Mouse (Mus musculus) MEL (cell line): Measurements from ENCODE around the gene Aplp1. TPM values are rescaled to one million over a fixed set of nuclear protein-coding genes. Genes with fewer than 3 reads are reported as not detected.

ENCODE experiments used
- DNase-seq: peaks from one replicate; pipeline ENCODE4 v3.0.0; 2011; ENCODE audit warnings: low read depth, low spot score
- H3K27ac ChIP-seq: 2 replicates; pipeline ENCODE4 v1.5.1; 2012; ENCODE audit warnings: low read depth, mild to moderate bottlenecking, control low read depth, low read length, moderate library complexity; ENCODE audit not compliant: control insufficient read depth
- H3K27me3 ChIP-seq, 2 experiments: fragments of 150-350 bp in 1 of 2; sonication (generic) in 1 of 2; 2 replicates each; pipeline ENCODE4 v1.6.1; 2012; ENCODE audit warnings: low read length in 2 of 2, mild to moderate bottlenecking in 2 of 2, improper control_type of control experiment in 1 of 2, moderate library complexity in 1 of 2; ENCODE audit not compliant: insufficient read depth in 2 of 2, control insufficient read depth in 1 of 2
- H3K36me3 ChIP-seq, 2 experiments: 2 replicates each; pipeline ENCODE4 v1.6.1; 2012 to 2014; ENCODE audit warnings: low read length in 2 of 2, improper control_type of control experiment in 1 of 2, inconsistent platforms in 1 of 2, mild to moderate bottlenecking in 1 of 2; ENCODE audit not compliant: insufficient read depth in 2 of 2, control insufficient read depth in 1 of 2
- H3K4me1 ChIP-seq, 2 experiments: fragments of 150-350 bp in 1 of 2; sonication (generic) in 1 of 2; 2 replicates each; pipeline ENCODE4 v1.6.1; 2012; ENCODE audit warnings: low read length in 2 of 2, improper control_type of control experiment in 1 of 2, mild to moderate bottlenecking in 1 of 2; ENCODE audit not compliant: insufficient read depth in 2 of 2, control insufficient read depth in 1 of 2
- H3K4me3 ChIP-seq, 2 experiments: fragments of 150-350 bp in 1 of 2; sonication (generic) in 1 of 2; 2 replicates each; pipeline ENCODE4 v1.5.1; 2012; ENCODE audit warnings: low read depth in 2 of 2, low read length in 2 of 2, mild to moderate bottlenecking in 2 of 2, moderate library complexity in 2 of 2, control low read depth in 1 of 2, improper control_type of control experiment in 1 of 2; ENCODE audit not compliant: control insufficient read depth in 1 of 2, insufficient read depth in 1 of 2
- H3K79me2 ChIP-seq: 2 replicates; pipeline ENCODE4 v1.6.1; 2012; ENCODE audit warnings: mild to moderate bottlenecking, low read length, moderate library complexity; ENCODE audit not compliant: control insufficient read depth, poor library complexity, insufficient read depth
- H3K9ac ChIP-seq: 2 replicates; pipeline ENCODE4 v1.6.1; 2012; ENCODE audit warnings: low read depth, mild to moderate bottlenecking, control low read depth, low read length, moderate library complexity; ENCODE audit not compliant: control insufficient read depth, poor library complexity, severe bottlenecking
- H3K9me3 ChIP-seq: fragments of 150-350 bp; sonication (generic); replicated peaks from 2 replicates; pipeline ENCODE4 v1.6.1; 2012; ENCODE audit warnings: mild to moderate bottlenecking, low read length, improper control_type of control experiment, moderate library complexity; ENCODE audit not compliant: insufficient read depth
- BHLHE40 ChIP-seq: IDR thresholded peaks from 2 replicates; pipeline ENCODE4 v1.6.1; 2012; ENCODE audit warnings: low read depth, mild to moderate bottlenecking, inconsistent platforms, low read length, improper control_type of control experiment, borderline replicate concordance
- CHD1 ChIP-seq: IDR thresholded peaks from 2 replicates; pipeline ENCODE4 v1.6.1; 2012; ENCODE audit warnings: low read depth, mild to moderate bottlenecking, inconsistent platforms, low read length, improper control_type of control experiment
- CHD2 ChIP-seq: IDR thresholded peaks from 2 replicates; pipeline ENCODE4 v1.6.1; 2011; ENCODE audit warnings: low read length, improper control_type of control experiment
- CTCF ChIP-seq, 3 experiments: IDR thresholded peaks in 2 of 3; conservative IDR thresholded peaks in 1 of 3; 2 replicates each; pipeline ENCODE4 v1.5.1; 2011 to 2012; ENCODE audit warnings: low read length in 3 of 3, low read depth in 2 of 3, mild to moderate bottlenecking in 2 of 3, improper control_type of control experiment in 1 of 3, inconsistent platforms in 1 of 3, mixed read lengths in 1 of 3, moderate library complexity in 1 of 3; ENCODE audit not compliant: control insufficient read depth in 1 of 3, insufficient read depth in 1 of 3, poor library complexity in 1 of 3, severe bottlenecking in 1 of 3
- ELF1 ChIP-seq: IDR thresholded peaks from 2 replicates; pipeline ENCODE4 v1.6.1; 2014; ENCODE audit warnings: low read depth, mild to moderate bottlenecking, inconsistent platforms, low read length, improper control_type of control experiment, moderate library complexity
- GABPA ChIP-seq: IDR thresholded peaks from 2 replicates; pipeline ENCODE4 v1.6.1; 2012; ENCODE audit warnings: low read depth, mild to moderate bottlenecking, inconsistent platforms, low read length, improper control_type of control experiment, moderate library complexity
- GATA1 ChIP-seq: IDR thresholded peaks from 2 replicates; pipeline ENCODE4 v1.6.1; 2011; ENCODE audit warnings: low read depth, low read length, improper control_type of control experiment
- HCFC1 ChIP-seq: IDR thresholded peaks from 2 replicates; pipeline ENCODE4 v1.6.1; 2012; ENCODE audit warnings: low read depth, mild to moderate bottlenecking, inconsistent platforms, low read length, improper control_type of control experiment, moderate library complexity
- KAT2A ChIP-seq: conservative IDR thresholded peaks from 2 replicates; pipeline ENCODE4 v1.6.1; 2012; ENCODE audit warnings: low read depth, low read length, improper control_type of control experiment, inconsistent platforms
- MAFK ChIP-seq: IDR thresholded peaks from 2 replicates; pipeline ENCODE4 v1.6.1; 2011; ENCODE audit warnings: low read depth, mild to moderate bottlenecking, low read length, improper control_type of control experiment, borderline replicate concordance
- MAZ ChIP-seq: IDR thresholded peaks from 2 replicates; pipeline ENCODE4 v1.6.1; 2012; ENCODE audit warnings: low read depth, mild to moderate bottlenecking, inconsistent platforms, low read length, improper control_type of control experiment
- MEF2A ChIP-seq: IDR thresholded peaks from 2 replicates; pipeline ENCODE4 v1.6.1; 2014; ENCODE audit warnings: low read depth, mild to moderate bottlenecking, inconsistent platforms, low read length, improper control_type of control experiment; ENCODE audit not compliant: poor library complexity, insufficient replicate concordance, severe bottlenecking; ENCODE audit errors: extremely low read depth
- MYB ChIP-seq: IDR thresholded peaks from 2 replicates; pipeline ENCODE4 v1.6.1; 2011; ENCODE audit warnings: mild to moderate bottlenecking, low read depth, low read length, improper control_type of control experiment
- NELFE ChIP-seq: IDR thresholded peaks from 2 replicates; pipeline ENCODE4 v1.6.1; 2011; ENCODE audit warnings: low read depth, low read length, improper control_type of control experiment
- POLR2A ChIP-seq, 2 experiments: IDR thresholded peaks; 2 replicates each; pipeline ENCODE4 v1.6.1; 2011 to 2012; ENCODE audit warnings: low read length in 2 of 2, mild to moderate bottlenecking in 2 of 2, control low read depth in 1 of 2, improper control_type of control experiment in 1 of 2, low read depth in 1 of 2, moderate library complexity in 1 of 2; ENCODE audit not compliant: control insufficient read depth in 1 of 2, insufficient read depth in 1 of 2, poor library complexity in 1 of 2
- POLR2AphosphoS2 ChIP-seq: IDR thresholded peaks from 2 replicates; pipeline ENCODE4 v1.6.1; 2011; ENCODE audit warnings: low read length, improper control_type of control experiment
- POLR2AphosphoS5 ChIP-seq: IDR thresholded peaks from 2 replicates; pipeline ENCODE4 v1.6.1; 2012; ENCODE audit warnings: low read depth, borderline replicate concordance, mild to moderate bottlenecking, inconsistent platforms, low read length, moderate library complexity, mixed read lengths
- SIN3A ChIP-seq: IDR thresholded peaks from 2 replicates; pipeline ENCODE4 v1.6.1; 2012; ENCODE audit warnings: low read length, improper control_type of control experiment, inconsistent platforms
- SMC3 ChIP-seq: IDR thresholded peaks from 2 replicates; pipeline ENCODE4 v1.6.1; 2011; ENCODE audit warnings: low read depth, low read length, improper control_type of control experiment
- TCF12 ChIP-seq: IDR thresholded peaks from 2 replicates; pipeline ENCODE4 v1.6.1; 2014; ENCODE audit warnings: low read depth, mild to moderate bottlenecking, inconsistent platforms, low read length, improper control_type of control experiment, moderate library complexity
- USF1 ChIP-seq: IDR thresholded peaks from 2 replicates; pipeline ENCODE4 v1.6.1; 2014; ENCODE audit warnings: low read depth, mild to moderate bottlenecking, inconsistent platforms, low read length, improper control_type of control experiment, moderate library complexity
- ZMIZ1 ChIP-seq: IDR thresholded peaks from 2 replicates; pipeline ENCODE4 v1.6.1; 2012; ENCODE audit warnings: low read depth, mild to moderate bottlenecking, inconsistent platforms, low read length, improper control_type of control experiment, moderate library complexity
- polyA plus RNA-seq, 2 experiments: library from polyadenylated mRNA; stranded (reverse) in 1 of 2; unstranded in 1 of 2; fragments of >175 nt in 1 of 2; fragments of >200 nt in 1 of 2; gene quantifications; 2 replicates each; pipeline versions ENCODE4 v1.2.1 to v1.2.4; 2012; ENCODE audit warnings: low replicate concordance in 2 of 2, low read depth in 1 of 2; ENCODE audit not compliant: insufficient read length in 2 of 2, insufficient read depth in 1 of 2, missing spikeins in 1 of 2
- total RNA-seq: library from RNA; depleted of rRNA; stranded (reverse); fragments of 300-350 nt; gene quantifications from 2 replicates; pipeline ENCODE4 v1.2.3, GENCODE M21; 2012

Gene Aplp1
- total and polyA plus RNA-seq, 3 experiments, result 1.9 to 7.1 TPM; not detected in 1

GRCm38 (mm10) chr7:30417856-30418255, 27.5 kb downstream of the Aplp1 start:
- peaks cover 0 to 36% of the 10 kb centered on the region in 2 experiments; a peak in 3 of 4 replicates for H3K4me1 ChIP-seq

GRCm38 (mm10) chr7:30413596-30413995, 31.7 kb downstream of the Aplp1 start, which contains the start of gene Tyrobp:
TSS of gene Tyrobp (plus strand) at chr7:30413760.
- H3K27me3 ChIP-seq, result no peaks in the 10 kb centered on the region; a peak in 1 of 4 replicates
- peak within 1 kb of the TSS; percentile 58 for H3K27ac ChIP-seq
- peaks cover 0 to 16% of the 10 kb centered on the region in 2 experiments; a peak in 2 of 4 replicates for H3K36me3 ChIP-seq
- no peaks in the 10 kb centered on the region for H3K79me2 ChIP-seq
- peak; percentile 24 for DNase-seq
- H3K9me3 ChIP-seq, result no peaks in the 10 kb centered on the region
- H3K9ac ChIP-seq, result peak within 1 kb of the TSS; percentile 50
- H3K4me1 ChIP-seq, result peaks cover 3 to 25% of the 10 kb centered on the region in 2 experiments
- TF ChIP-seq MAFK (no peak), BHLHE40 (no peak), POLR2A (IDR thresholded peaks at IDR 0.05; ENCODE audit: control insufficient read depth in 1 of 2, insufficient read depth in 1 of 2, low read depth in 1 of 2, low read length in 2 of 2, poor library complexity in 1 of 2) (no peak), KAT2A (no peak), GATA1 (no peak), ZMIZ1 (no peak), GABPA (no peak), NELFE (no peak), SMC3 (no peak), HCFC1 (no peak), POLR2AphosphoS2 (no peak), CTCF (IDR thresholded peaks at IDR 0.05 in 2 of 3, conservative IDR thresholded peaks at IDR 0.05 in 1 of 3; ENCODE audit: control insufficient read depth in 1 of 3, insufficient read depth in 1 of 3, low read depth in 2 of 3, low read length in 3 of 3, poor library complexity in 1 of 3, severe bottlenecking in 1 of 3) (no peak), CHD1 (no peak), POLR2AphosphoS5 (no peak), MAZ (no peak)
- H3K4me3 ChIP-seq, result peak within 1 kb of the TSS in 1 of 2 experiments; percentile 9; a peak in 1 of 4 replicates

More at GRCm38 (mm10) chr7:30417856-30418255, 27.5 kb downstream of the Aplp1 start:
- TF ChIP-seq USF1 (no peak), TCF12 (no peak), GATA1 (no peak), CHD2 (no peak), POLR2A (IDR thresholded peaks at IDR 0.05; ENCODE audit: control insufficient read depth in 1 of 2, insufficient read depth in 1 of 2, low read depth in 1 of 2, low read length in 2 of 2, poor library complexity in 1 of 2) (no peak), ELF1 (no peak), MEF2A (no peak), MYB (no peak), SIN3A (no peak), CHD1 (no peak)
- Histone ChIP-seq H3K9ac (no peak overlapping the region), H3K27ac (no peak overlapping the region), H3K9me3 (no peaks in the 10 kb centered on the region), H3K27me3 (no peaks in the 10 kb centered on the region), H3K79me2 (peaks cover 18% of the 10 kb centered on the region), H3K36me3 (peaks cover 0 to 21% of the 10 kb centered on the region in 2 experiments; a peak in 2 of 4 replicates), H3K4me3 (no peak overlapping the region)
- no peak for DNase-seq
